Mouse (Mus musculus) Muller cell, postnatal 12 days (primary cell): ENCODE measurements around the gene Wdr95.

Source experiments
- DNase-seq: peaks from one replicate; pipeline ENCODE4 v3.0.0-alpha.2; 2015; ENCODE audit errors: inconsistent ontology term

Gene Wdr95

GRCm38 (mm10) chr5:149514890-149515289 lies 13.6 kb upstream of the Wdr95 start:
- no peak for DNase-seq

DNA sequence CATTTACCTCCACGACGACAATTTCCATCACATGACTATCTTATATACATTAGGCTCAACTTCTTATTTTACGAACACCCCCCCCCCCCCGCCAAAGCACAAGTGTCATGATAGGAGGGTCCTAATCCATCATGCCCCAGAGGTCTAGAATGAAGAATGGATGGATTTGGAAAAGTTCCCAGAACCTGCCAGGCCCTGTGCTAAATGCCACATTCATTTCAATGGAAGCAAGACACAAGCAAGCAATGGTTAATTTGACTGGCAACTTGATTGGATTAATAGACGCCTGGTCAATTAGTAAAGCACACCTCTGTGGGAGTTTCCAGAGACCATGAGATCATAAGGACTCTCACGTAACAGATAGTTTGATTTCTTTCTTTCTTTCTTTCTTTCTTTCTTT lies 11.4 kb upstream of the Wdr95 start:
- DNase-seq = no peak

GRCm38 (mm10) chr5:149520806-149521205 lies 7.7 kb upstream of the Wdr95 start:
- no peak for DNase-seq

DNA sequence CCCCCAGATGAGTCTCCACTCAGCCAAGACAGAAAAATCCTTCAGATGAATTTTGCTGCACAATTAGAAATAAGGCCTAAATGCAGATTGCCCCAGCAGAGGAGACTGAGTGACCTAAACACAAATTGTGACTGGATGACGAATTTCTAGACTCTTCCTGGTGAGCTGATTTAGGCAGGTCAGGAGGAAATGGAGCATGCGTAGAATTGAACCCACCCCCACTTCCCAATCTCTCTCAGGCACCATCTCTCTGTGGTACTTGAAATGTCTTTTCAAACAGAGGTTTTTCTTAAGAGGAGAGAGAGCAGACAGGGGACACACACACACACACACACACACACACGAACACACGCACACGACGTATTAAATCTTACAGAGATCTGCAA lies 4.6 kb upstream of the Wdr95 start:
- peak; percentile 66 for DNase-seq

DNA sequence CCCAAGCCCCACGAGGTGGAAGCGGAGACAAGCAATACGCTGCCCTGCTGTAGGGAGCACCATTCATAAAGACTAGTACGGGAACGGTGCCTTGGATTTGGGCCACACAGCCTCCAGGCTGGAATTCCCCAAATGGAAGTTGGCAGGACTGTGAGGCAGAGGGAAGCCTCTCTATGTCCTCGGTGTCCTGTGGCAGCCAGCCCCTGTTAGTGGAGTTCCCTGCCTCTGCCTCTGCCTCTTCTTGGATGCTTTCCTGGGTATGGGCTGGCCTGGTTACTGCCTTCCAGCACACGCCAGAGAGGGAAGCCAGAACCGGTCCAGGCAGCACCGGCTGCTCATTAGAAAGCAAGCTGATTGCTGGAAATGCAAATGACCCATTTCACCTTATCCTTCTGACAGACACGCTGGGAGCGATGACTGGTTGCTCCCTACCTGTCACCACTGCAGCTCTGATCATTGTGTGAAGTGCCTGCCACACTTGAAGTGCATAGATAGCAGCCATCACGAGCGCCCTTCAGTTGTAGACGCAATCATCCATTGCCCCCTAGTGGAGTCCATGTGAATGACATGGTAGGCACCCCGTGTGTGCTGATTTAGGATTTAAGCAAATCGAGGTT lies 4.1 kb upstream of the Wdr95 start:
- peak; percentile 92 for DNase-seq

DNA sequence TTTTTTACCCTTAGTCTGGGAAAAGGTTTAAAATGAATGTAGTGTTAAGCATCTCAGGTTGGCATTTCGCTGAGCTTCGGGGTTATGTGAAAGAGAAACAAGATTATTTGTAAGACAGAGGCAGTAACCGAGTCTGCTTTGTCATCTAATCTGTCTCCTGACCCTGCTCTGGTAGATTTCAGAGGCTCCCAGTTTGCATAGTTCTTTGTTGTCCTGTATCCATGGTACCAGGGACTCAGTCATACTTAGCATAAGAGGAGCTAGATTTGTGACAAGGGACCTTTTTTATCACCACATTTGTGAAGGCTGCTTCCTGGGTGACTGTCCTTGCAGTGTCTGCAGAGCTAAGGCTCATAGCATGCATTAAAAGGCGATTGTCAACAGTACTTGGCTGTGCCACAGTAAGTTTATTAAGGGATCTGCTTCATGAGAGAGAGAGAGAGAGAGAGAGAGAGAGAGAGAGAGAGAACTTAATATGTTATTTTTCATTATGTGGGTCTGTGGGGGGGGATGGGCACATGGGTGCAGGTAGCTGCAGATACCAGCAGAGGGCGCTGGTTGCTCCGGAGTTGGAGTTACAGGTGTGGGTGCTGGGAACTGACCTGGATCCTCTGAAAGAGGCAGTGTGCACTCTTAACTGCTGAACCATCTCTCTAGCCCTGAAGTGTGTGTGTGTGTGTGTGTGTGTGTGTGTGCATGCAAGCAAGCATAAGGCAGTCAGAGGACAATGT lies 3.3 kb upstream of the Wdr95 start:
- peak; percentile 61 for DNase-seq

DNA sequence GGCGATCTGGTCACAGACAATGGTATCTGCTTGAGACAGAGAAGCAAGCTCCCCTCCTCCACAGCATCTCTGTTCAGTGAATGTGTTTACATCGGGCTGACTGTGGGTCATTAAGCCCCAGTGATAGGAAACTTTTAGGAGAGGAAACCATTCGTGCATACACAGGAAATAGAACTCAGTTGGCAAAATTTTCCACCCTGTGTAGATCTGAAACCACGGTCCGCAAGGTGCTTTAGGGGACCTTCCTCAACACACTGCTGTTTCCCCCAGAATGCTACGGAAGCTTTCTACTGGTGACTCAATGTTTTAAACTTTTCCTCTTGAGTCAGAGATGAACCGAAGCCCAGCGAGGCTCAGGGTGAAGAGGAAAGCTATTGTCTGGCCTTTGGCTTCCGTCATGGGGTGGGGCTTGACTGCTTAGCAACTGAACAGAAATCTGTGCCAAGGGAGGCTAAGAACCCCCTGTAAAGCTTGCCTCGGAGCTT lies 2.0 kb upstream of the Wdr95 start:
- peak; percentile 90 for DNase-seq

GRCm38 (mm10) chr5:149527292-149527691 lies 1.2 kb upstream of the Wdr95 start:
- DNase-seq = peak; percentile 24

GRCm38 (mm10) chr5:149533847-149534246 lies 5.4 kb downstream of the Wdr95 start:
- no peak for DNase-seq

DNA sequence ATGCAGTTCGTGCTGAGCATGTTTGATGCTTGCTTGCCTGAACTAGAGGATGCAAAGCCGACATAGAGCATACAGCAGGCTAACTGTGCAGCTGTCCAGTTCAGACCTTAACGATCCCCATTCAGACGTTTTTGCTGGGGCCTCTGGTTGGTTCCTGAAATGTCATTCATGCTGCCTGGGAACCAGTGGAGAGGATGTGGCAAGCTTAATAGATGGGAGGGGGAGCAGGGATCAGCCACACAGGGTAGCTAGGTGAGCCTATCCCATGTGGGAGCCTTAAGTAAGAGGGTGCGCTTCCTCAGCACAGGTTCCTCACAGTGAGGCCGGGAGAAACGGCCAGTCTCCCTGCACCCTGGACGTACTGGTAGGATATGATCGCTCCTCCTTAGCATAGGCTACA lies 7.5 kb downstream of the Wdr95 start:
- no peak for DNase-seq

- peak; percentile 66 for DNase-seq
Observed at GRCm38 (mm10) chr5:149537796-149538511, 9.5 kb downstream of the Wdr95 start.

DNA sequence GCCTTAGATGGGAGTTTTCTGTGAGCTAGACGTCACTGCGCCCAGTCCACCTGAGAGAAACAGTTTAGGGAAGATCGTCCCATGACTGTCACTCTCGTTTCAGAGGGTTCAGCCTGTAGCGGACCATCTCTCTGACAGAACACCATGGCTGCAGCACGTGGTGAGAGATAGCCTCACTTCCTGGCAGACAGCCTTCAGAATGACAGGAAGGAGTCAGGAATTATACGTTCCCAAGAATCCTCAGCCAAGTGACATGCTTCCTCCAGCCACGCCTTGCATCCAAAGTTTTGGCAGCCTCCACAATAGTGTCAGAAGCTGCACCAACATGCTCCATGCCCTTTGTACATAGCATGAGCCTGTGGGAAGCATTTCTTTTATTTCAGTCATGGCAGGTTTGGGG lies 10.1 kb downstream of the Wdr95 start:
- no peak for DNase-seq

DNA sequence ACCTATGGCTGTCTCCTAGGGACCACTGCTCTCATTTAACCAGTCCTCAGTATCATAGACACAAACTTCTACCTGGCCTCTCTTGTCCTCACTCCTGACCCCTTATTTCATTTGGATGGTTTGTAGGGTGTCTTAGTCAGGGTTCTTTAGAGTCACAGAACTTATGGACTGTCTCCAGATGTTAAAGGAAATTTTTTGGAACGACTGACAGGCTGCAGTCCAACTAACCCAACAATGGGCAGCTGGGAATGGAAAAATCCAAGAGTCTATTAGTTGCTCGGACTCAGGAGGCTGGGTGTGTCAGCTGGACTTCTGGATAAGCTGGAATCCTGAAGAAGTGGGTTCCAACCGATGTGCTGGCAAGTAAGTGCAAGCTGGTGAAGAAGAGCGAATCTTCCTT lies 10.6 kb downstream of the Wdr95 start:
- DNase-seq = no peak

DNA sequence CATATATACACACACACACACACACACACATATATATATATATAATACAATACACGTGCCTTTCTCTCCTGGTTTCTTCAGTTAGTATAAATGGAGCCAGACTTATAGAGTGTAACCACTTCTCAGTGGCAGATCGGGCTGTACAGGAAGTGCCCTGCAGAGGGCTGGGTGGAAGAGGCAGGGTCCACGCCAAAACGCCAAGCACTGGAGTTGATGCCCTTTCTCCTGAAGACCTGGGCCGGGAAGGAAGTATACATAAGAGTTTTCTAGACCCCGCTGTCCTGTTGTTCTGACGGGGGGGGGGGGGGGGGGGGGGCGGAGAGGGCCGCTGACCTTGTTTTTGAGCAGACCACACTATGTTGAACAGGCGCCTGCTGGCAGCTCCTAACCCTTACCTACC lies 22.7 kb downstream of the Wdr95 start:
- no peak for DNase-seq

DNA sequence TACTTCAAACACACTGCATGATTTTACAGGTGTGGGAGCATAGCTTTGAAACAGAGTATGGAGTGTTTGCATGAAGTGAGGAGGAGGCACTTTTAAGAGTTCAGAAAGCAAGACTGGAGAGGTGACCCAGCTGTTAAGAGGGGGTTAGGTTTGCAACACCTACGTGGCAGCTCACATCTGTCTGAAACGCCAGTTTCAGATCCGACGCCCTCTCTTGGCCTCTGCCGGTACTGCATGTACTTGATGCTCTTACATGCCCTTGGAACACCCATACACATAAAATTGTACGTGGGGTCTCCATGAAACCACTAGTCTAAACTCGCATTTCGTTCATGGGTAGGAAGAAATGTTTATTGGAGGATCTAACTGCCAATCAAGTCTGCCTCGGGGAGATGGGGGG lies 24.3 kb downstream of the Wdr95 start:
- DNase-seq = no peak

GRCm38 (mm10) chr5:149553373-149553772 lies 24.9 kb downstream of the Wdr95 start:
- DNase-seq = no peak

DNA sequence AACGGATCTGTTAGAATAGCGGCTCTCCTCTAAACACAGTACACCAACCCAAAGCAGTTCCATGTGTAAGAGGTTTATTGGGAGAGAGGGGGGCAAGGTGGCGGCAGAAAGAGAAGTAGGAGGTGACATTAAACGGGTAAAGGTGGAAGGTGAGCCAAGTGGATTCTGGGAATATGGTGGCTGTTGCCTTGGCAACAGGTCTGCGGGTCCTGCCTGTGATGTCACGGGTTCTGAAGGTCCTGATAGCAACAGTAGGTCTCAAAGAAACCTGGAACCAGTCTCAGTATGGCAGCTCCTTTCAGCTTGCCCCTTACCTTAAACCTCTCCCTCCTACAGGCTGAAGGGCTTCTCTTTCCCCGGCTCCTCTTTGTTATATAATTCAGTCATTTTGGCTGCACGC lies 25.9 kb downstream of the Wdr95 start:
- DNase-seq = no peak

- no peak for DNase-seq
Observed at GRCm38 (mm10) chr5:149560903-149561588, 32.6 kb downstream of the Wdr95 start.

DNA sequence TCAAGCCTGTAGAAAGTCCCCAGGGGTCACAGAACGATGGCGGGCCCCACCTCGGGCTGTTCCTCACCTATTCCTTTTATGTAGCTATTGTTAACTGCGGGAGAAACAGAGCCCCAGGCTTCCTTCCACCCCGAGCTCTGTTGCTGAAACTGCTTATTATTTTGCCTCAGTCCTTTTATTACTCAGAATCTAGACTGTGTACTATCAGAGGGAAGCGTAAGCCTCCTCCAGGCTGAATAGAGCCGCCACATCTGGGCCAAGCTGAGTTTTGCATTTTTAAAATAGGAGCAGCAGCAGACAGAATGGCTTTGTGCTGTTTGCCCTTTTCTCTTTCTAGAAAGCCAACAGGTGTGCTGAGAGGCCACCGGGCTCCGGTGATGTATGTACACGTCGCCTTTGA lies 37.5 kb downstream of the Wdr95 start:
- DNase-seq = no peak

- DNase-seq = peak; percentile 87
Observed at GRCm38 (mm10) chr5:149566957-149567356, 38.5 kb downstream of the Wdr95 start.

- DNase-seq = peak; percentile 70
Observed at GRCm38 (mm10) chr5:149568993-149569392, 40.5 kb downstream of the Wdr95 start.

DNA sequence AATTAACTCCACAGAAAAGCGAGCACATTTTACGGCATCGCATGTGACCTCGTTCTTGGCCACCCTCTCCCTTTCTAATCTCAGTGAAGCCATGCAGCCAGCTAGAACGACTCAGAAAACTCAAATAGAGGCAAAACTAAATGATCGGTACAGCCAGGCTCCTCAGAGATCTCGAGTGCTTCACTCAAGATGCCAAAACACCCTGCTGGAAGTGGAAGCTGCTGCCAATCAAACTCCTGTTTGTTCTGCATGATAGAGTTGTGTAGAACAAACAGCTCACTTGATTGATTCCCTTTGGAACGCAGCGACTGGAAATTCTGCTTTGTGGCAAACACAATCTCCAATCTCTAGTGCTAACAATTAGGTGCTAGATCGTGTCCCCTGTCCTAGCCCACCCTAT lies 48.5 kb downstream of the Wdr95 start:
- peak; percentile 36 for DNase-seq
